Mouse (Mus musculus) C2C12 (cell line): ENCODE data around the gene Gatm. TPM values are rescaled to one million over a fixed set of nuclear protein-coding genes. Genes with fewer than 3 reads are reported as not detected.

Source experiments
- H3K27me3 ChIP-seq: one replicate; pipeline ENCODE4 v1.6.1; 2011; ENCODE audit not compliant: control insufficient read depth, insufficient read depth, insufficient read length
- H3K36me3 ChIP-seq: one replicate; pipeline ENCODE4 v1.6.1; 2011; ENCODE audit not compliant: control insufficient read depth, insufficient read depth
- H3K4me3 ChIP-seq: one replicate; pipeline ENCODE4 v1.5.1; 2011; ENCODE audit warnings: mild to moderate bottlenecking, control low read depth; ENCODE audit not compliant: poor library complexity, insufficient read depth, severe bottlenecking
- H3K79me2 ChIP-seq: one replicate; pipeline ENCODE4 v1.6.1; 2011; ENCODE audit not compliant: control insufficient read depth, insufficient read depth
- H3K79me3 ChIP-seq: one replicate; pipeline ENCODE4 v1.6.1; 2011; ENCODE audit warnings: low read depth, control low read depth
- H3ac ChIP-seq: one replicate; pipeline ENCODE3; 2011; ENCODE audit warnings: low read depth; ENCODE audit not compliant: control insufficient read depth, insufficient read length
- CEBPB ChIP-seq: IDR thresholded peaks from one replicate; pipeline ENCODE4 v1.6.1; 2011; ENCODE audit warnings: low read depth, mild to moderate bottlenecking, control low read depth, moderate library complexity
- CTCF ChIP-seq: IDR thresholded peaks from one replicate; pipeline ENCODE4 v1.5.1; 2011; ENCODE audit not compliant: control insufficient read depth, insufficient read depth, insufficient read length
- FOSL1 ChIP-seq: IDR thresholded peaks from one replicate; pipeline ENCODE4 v1.8.0; 2011; ENCODE audit warnings: mild to moderate bottlenecking, low read length; ENCODE audit not compliant: poor library complexity, insufficient read depth, severe bottlenecking
- MAX ChIP-seq: IDR thresholded peaks from one replicate; pipeline ENCODE4 v1.6.1; 2011; ENCODE audit warnings: mild to moderate bottlenecking, control low read depth
- MYOD1 ChIP-seq: IDR thresholded peaks from one replicate; pipeline ENCODE4 v1.6.1; 2011; ENCODE audit warnings: low read depth; ENCODE audit not compliant: control insufficient read depth, insufficient read length
- MYOG ChIP-seq: IDR thresholded peaks from one replicate; pipeline ENCODE4 v1.6.1; 2011; ENCODE audit not compliant: control insufficient read depth, insufficient read length; ENCODE audit errors: extremely low read depth
- USF1 ChIP-seq: IDR thresholded peaks from one replicate; pipeline ENCODE4 v1.6.1; 2011; ENCODE audit warnings: low read depth, mild to moderate bottlenecking, control low read depth, moderate library complexity
- long read RNA-seq, 2 experiments: library from polyadenylated mRNA; unstranded; transcript quantifications; one replicate each; pipeline ENCODE4 v2.0.0; 2019 to 2020
- polyA plus RNA-seq: library from polyadenylated mRNA; unstranded; fragments of >200 nt; fragmentation: generic; extraction: Trizol; gene quantifications from one replicate; pipeline ENCODE4 v1.2.1, GENCODE M21; 2012; ENCODE audit warnings: missing spikeins

The Gatm gene
- 24.7 TPM for polyA plus RNA-seq
- long read RNA-seq, experiment 1, transcript Gatm-201 (9 exons, 2,389 nt): major isoform, 119 of 128 reads
- long read RNA-seq, experiment 1, partial matches to known transcripts: 2 of 128 reads
- long read RNA-seq, experiment 1, other reads (novel, unspliced or antisense): 7 of 128 reads
- long read RNA-seq, experiment 2, transcript Gatm-201 (9 exons, 2,389 nt): major isoform, 966 of 1,001 reads
- long read RNA-seq, experiment 2, partial matches to known transcripts: 13 of 1,001 reads
- long read RNA-seq, experiment 2, other reads (novel, unspliced or antisense): 22 of 1,001 reads

DNA sequence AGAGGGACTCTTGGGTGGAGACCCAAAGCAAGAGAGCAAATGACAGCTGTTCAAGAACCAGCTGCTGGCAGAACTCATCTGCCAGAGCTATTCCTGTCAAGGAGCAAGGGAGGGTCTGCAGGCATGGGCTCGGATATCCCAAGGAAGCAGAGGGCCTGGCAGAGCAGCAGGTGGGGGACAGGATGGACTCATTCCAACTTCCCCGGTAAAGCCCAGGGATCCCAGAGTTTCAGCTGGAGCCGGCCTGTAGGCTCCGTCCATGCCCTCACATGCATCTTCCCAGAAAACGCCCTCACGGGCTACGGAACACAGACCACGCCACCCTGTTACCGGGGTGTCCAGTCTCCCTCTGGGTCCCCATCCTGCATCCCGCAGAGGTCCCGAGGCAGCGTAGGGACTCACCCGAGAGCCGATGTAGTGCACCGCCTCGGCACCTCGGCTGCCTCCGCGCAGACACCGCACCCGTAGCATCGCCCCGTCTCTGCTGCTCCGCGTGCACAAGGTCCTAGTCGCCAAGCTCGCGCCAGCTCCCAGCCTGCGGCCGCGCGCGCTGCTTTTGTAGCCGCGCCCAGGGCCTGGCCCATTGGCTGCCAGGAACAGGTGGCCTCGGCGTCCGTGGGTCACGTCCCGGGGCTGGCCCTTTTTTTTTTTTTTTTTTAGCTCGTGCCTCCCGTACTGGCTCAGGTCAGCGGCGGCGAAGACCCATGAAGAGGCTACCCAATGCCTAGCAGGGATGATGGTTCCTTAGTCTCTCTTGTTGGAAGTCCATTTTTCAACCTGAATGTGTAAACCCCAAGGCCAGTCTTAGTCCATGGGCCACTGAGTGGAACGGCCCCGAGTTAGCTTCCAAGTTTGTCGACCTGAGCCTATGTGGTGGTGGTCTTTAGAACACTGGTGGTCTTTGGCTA lies at the start of gene Gatm:
TSS of gene Gatm (minus strand) at position 558 of the 908 bp plus-strand sequence.
- Histone ChIP-seq H3K4me3 (peak within 1 kb of the TSS; percentile 29), H3K27me3 (no peaks in the 10 kb centered on the region), H3K79me3 (no peaks in the 10 kb centered on the region), H3K36me3 (no peaks in the 10 kb centered on the region), H3ac (peak within 1 kb of the TSS; percentile 92), H3K79me2 (peaks cover 7% of the 10 kb centered on the region)
- TF ChIP-seq MYOD1: peak; percentile 91
- TF ChIP-seq MAX: peak; percentile 20
- TF ChIP-seq FOSL1: no peak

DNA sequence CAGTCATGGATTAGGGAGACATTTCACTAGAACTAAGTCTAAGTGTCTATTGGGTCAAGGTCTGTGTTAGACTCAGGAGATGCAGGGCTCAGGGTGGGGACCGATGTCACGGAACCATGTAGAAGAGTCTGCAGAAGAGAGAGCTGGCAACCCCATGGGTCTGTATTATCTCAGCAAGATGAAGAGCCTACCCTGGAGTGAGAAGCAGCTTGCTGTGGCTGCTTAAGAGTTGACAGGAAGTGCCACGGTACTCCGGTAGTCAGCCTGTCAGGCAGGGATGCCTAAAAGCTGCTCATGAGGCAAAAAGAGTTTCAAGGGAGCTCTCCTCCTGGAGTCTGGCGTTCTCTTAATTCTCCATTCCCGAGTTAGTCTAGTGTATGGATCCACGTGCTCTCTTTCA lies 48.7 kb upstream of the Gatm start:
- Histone ChIP-seq H3K36me3 (no peaks in the 10 kb centered on the region), H3K4me3 (no peak overlapping the region), H3K79me3 (no peaks in the 10 kb centered on the region), H3K27me3 (no peaks in the 10 kb centered on the region), H3K79me2 (no peaks in the 10 kb centered on the region), H3ac (no peak overlapping the region)
- no peak for TF ChIP-seq MAX
- TF ChIP-seq CEBPB: no peak
- no peak for TF ChIP-seq USF1
- no peak for TF ChIP-seq MYOD1
- no peak for TF ChIP-seq MYOG
- no peak for TF ChIP-seq FOSL1
- no peak for TF ChIP-seq CTCF

DNA sequence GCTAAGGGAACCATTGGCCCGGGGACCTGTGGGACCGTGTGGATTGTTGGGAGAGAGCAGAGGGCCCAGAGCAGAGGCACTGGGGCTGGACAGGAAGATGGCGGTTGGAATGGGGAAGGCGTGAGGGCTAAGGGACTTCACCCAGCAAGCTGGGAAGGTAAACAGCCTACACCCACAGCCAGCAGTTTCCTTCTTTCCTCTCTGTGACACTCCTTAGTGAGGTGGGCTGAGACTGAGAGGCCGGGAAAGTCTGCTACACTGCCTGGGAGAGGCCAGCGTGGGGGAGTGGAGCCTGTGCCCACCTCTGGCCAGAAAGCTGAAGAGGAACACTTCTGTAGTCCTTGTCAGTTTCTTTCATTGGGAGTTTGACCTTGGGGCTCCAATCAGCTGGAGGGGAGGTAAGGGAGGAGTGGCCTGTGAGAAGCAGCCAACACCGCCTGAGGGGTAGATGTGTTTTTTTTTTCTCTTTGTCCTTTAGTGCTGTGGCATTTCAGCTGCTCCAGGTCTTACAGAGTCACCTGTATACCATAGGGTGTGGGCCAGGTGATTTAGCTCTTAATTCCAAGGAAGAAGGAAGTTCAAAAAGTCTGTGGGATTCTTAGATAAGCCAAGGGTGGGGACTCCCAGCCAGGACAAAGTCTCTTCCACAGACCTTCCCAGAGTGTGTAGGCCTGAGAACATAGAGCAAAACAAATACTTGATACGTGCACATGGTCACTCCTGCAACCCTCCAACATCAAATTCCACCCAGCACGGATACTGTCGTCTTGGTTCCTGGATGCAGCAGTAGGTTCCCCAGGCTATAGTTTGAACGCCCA lies 46.8 kb upstream of the Gatm start:
- H3K4me3 ChIP-seq: no peak overlapping the region
- no peaks in the 10 kb centered on the region for H3K36me3 ChIP-seq
- H3K79me2 ChIP-seq: no peaks in the 10 kb centered on the region
- H3K79me3 ChIP-seq: no peaks in the 10 kb centered on the region
- H3K27me3 ChIP-seq: no peaks in the 10 kb centered on the region
- TF ChIP-seq MYOG (no peak), USF1 (no peak), FOSL1 (no peak), MYOD1 (no peak), MAX (no peak), CEBPB (no peak), CTCF (no peak)
- no peak overlapping the region for H3ac ChIP-seq

DNA sequence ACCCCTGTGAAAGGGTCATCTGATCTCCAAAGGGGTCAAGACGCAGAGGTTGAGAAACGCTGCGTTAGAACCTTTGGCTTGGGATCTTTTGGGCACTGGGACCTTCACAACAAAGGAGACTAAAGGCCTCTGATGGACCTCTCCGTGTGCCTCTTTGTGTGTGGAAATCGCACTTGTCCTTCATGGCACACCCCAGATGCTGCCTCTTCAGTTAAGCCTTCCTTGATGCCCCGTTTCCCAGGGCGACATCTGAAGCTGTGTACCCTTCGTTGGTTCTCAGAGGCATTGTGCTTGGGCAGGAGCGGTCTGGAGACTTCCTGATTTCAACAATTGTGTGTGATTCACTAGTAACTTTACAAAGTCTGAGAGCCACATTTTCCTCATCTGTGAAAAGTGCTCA lies 45.7 kb upstream of the Gatm start:
- Histone ChIP-seq H3ac (no peak overlapping the region), H3K79me3 (no peaks in the 10 kb centered on the region), H3K27me3 (no peaks in the 10 kb centered on the region), H3K79me2 (no peaks in the 10 kb centered on the region), H3K4me3 (no peak overlapping the region), H3K36me3 (no peaks in the 10 kb centered on the region)
- TF ChIP-seq USF1 (no peak), MAX (no peak), MYOG (no peak), CEBPB (no peak)

DNA sequence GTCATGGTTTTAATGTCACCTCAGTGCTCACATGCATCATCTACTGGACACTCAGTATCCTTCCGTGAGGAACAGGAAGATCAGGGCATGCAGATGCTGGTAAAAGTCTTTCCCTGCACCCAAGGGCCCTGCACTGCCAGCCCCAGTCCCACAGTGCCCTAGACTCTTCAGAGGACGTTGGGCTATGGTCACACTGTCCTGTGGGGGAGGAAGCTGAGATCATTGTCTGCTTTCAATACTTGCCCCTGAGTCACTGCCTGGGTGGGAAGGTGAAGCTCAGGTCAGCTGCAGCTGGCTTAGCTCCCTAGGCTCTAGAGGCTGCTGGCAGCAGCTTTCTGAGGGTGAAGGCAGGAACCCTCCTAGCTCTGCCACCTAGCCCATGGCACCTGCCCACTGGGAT lies 44.9 kb upstream of the Gatm start:
- Histone ChIP-seq H3K36me3 (no peaks in the 10 kb centered on the region), H3K4me3 (no peak overlapping the region), H3K79me2 (no peaks in the 10 kb centered on the region), H3K27me3 (no peaks in the 10 kb centered on the region), H3K79me3 (no peaks in the 10 kb centered on the region), H3ac (no peak overlapping the region)
- TF ChIP-seq MYOG (no peak), FOSL1 (no peak)
